Mouse (Mus musculus): ENCODE results near the gene Sorbs1. TPM values are rescaled to one million over a fixed set of nuclear protein-coding genes. Genes with fewer than 3 reads are reported as not detected.

Sorbs1 gene
- total RNA-seq, 2 experiments from 2014 or later = 355 to 547 TPM

- DNase-seq = no peak
- intact Hi-C loops (cut with DNase I) = no loop called here
These were observed 126.7 kb downstream of the Sorbs1 start for GRCm38 (mm10) chr19:40386916-40387315.

GRCm38 (mm10) chr19:40385334-40385733 lies 128.2 kb downstream of the Sorbs1 start:
- DNase-seq = no peak
- intact Hi-C loops (cut with DNase I) = no loop called here

GRCm38 (mm10) chr19:40383931-40384330 lies 129.6 kb downstream of the Sorbs1 start:
- no peak for DNase-seq
- intact Hi-C loops (cut with DNase I) = no loop called here

- DNase-seq = no peak
- intact Hi-C loops (cut with DNase I) = no loop called here
These were observed 132.9 kb downstream of the Sorbs1 start for GRCm38 (mm10) chr19:40380656-40381055.

GRCm38 (mm10) chr19:40380005-40380404 lies 133.6 kb downstream of the Sorbs1 start:
- DNase-seq = peak; percentile 78 to 79
- intact Hi-C loops (cut with DNase I) = no loop called here

GRCm38 (mm10) chr19:40379081-40379480 lies 134.5 kb downstream of the Sorbs1 start:
- DNase-seq = no peak
- intact Hi-C loops (cut with DNase I) = no loop called here

GRCm38 (mm10) chr19:40377632-40378031 lies 135.9 kb downstream of the Sorbs1 start:
- intact Hi-C loops (cut with DNase I) = loop anchor here (1.0 kb wide), 1 partner anchor 9 kb away; no protein-coding TSS in a partner anchor
- DNase-seq = peak; percentile 83 to 88

GRCm38 (mm10) chr19:40376566-40377281 lies 136.9 kb downstream of the Sorbs1 start:
- intact Hi-C loops (cut with DNase I) = loop anchor here (1.0 kb wide), 1 partner anchor 8 kb away; no protein-coding TSS in a partner anchor
- peak; percentile 82 to 89 for DNase-seq

GRCm38 (mm10) chr19:40374720-40375119 lies 138.9 kb downstream of the Sorbs1 start:
- DNase-seq = no peak
- intact Hi-C loops (cut with DNase I) = no loop called here

- intact Hi-C loops (cut with DNase I) = no loop called here
These were observed 140.9 kb downstream of the Sorbs1 start for GRCm38 (mm10) chr19:40372679-40373078.

GRCm38 (mm10) chr19:40371866-40372265 lies 141.7 kb downstream of the Sorbs1 start:
- no peak for DNase-seq
- intact Hi-C loops (cut with DNase I) = no loop called here

More at GRCm38 (mm10) chr19:40372679-40373078, 140.9 kb downstream of the Sorbs1 start:
- no peak for DNase-seq

GRCm38 (mm10) chr19:40369852-40370811 lies 143.4 kb downstream of the Sorbs1 start:
- intact Hi-C loops (cut with DNase I) = no loop called here
- DNase-seq = peak; percentile 78 to 79

- peak; percentile 79 to 86 for DNase-seq
- intact Hi-C loops (cut with DNase I) = loop anchor here (1.0 kb wide), 1 partner anchor 9 kb away; no protein-coding TSS in a partner anchor
These were observed 145.1 kb downstream of the Sorbs1 start for GRCm38 (mm10) chr19:40368517-40368916.

- DNase-seq = peak; percentile 85 to 86
- intact Hi-C loops (cut with DNase I) = no loop called here
These were observed 147.2 kb downstream of the Sorbs1 start for GRCm38 (mm10) chr19:40366163-40366941.

- intact Hi-C loops (cut with DNase I) = no loop called here
- peak; percentile 69 to 71 for DNase-seq
These were observed 148.4 kb downstream of the Sorbs1 start for GRCm38 (mm10) chr19:40365137-40365536.

- DNase-seq = no peak
- intact Hi-C loops (cut with DNase I) = no loop called here
These were observed 150.1 kb downstream of the Sorbs1 start for GRCm38 (mm10) chr19:40363447-40363846.

- DNase-seq = peak; percentile 76 to 79
- intact Hi-C loops (cut with DNase I) = no loop called here
These were observed 151.2 kb downstream of the Sorbs1 start for GRCm38 (mm10) chr19:40362203-40362865.

- DNase-seq = no peak
- intact Hi-C loops (cut with DNase I) = no loop called here
These were observed 153.7 kb downstream of the Sorbs1 start for GRCm38 (mm10) chr19:40359712-40360394.
